Mouse (Mus musculus) CD4-positive naive resting alpha-beta T cell, adult 76 days (primary cell): Measurements from ENCODE around the gene Adam21. TPM values are rescaled to one million over a fixed set of nuclear protein-coding genes. Genes with fewer than 3 reads are reported as not detected.

Experiments used
- total RNA-seq: library from RNA; stranded (reverse); gene quantifications from one replicate; pipeline ENCODE4 v1.2.4, GENCODE M21; 2023

Adam21 gene
- total RNA-seq = not detected

GRCm38 (mm10) chr12:81568374-81568773 is at the start of gene Adam21:
Adam21 (minus strand) TSS chr12:81568474.

DNA sequence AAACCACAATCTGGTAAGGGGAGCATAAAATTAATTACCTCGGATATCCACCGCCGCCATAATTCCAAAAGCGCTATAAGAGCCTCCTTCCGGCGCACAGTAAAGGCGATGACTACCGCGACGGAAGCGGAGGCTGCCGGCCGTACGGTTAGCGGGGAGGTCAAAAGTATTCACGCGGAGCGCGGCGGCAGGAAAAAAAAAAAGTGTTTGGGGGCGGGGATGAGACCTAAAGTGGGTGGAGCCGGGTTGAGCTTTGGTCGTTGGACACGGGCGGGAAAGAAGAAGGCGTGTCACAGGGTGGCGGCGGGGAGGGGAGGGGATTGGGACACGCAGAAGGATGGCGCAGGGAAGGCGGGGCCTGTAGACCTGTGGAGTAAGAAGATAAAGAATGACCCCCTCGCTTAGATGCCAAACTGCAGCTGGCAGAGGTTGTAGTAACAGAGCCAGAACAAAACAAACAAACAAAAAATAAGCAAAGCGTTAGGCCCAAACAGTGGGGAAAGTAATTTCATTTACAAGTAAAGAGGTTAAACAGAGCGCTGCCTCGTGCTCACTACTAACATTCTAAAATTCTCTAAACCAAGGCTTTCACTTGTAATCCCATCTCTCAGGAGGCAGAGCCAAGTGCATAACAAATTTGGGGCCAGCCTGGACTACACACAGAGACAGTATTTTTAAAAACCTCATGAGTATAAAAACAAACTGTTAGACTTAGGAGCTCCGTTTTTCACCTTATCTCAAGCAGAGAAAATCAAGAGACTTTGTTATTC is 26.8 kb upstream of the Adam21 start, which contains the start of gene Med6:
TSS of gene Med6 (minus strand) at position 107 of the 770 bp plus-strand sequence.

DNA sequence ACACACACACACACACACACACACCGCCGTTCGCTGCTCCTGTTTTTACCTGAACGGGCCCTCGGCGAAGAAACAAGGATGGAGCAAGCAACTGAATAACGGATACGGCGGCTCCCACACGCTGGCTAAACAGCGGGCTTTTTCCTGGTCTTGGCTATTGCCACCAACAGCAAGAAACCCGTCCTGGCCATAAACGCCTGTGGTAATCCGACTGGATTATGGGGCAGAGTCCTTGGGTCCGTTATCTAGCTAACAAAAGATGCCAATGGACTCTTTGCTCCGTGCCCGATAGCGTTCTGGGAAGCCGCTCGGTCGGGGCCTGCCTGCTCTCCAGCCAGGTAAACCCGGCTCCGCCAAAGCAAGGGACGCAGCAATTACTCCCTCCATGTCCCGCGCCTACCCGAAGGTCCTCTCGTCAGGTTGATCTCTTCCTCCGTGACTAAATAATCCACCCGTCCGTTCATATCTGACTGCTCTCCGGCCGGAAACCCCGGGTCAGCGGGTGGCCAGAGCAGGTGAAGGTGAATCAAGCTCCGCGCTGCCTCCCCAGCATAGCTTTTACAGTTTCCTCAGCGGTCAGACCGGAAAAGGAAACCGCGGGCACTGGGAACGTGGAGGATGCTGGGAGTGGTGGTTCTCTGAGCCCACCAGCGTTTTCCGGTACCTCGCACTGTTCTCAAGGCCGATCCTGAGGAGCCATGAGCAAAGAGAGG is 35.8 kb downstream of the Adam21 start, which contains the start of the genes Gm20498 and Synj2bp:
TSS of gene Gm20498 (minus strand) at position 590 of the 713 bp plus-strand sequence.
TSS of gene Synj2bp (minus strand) at position 596 of the 713 bp plus-strand sequence.

Other genes with a start within 250 kb of the Adam21 start
- not detected for gene Slc8a3, start 235.3 kb downstream of the Adam21 start, total RNA-seq
- gene Gm4787, start 189.0 kb downstream of the Adam21 start, total RNA-seq = 0.79 TPM
- 2.5 TPM for gene Adam4, start 146.5 kb downstream of the Adam21 start, total RNA-seq
- gene Cox16, start 83.3 kb downstream of the Adam21 start, total RNA-seq = 75.2 TPM
- gene Gm20498, start 35.6 kb downstream of the Adam21 start, total RNA-seq = 23.3 TPM
- 21.6 TPM for gene Synj2bp, start 35.6 kb downstream of the Adam21 start, total RNA-seq
- 50.4 TPM for gene Med6, start 26.5 kb upstream of the Adam21 start, total RNA-seq
- gene Ttc9, start 62.8 kb upstream of the Adam21 start, total RNA-seq = not detected
- 8.0 TPM for gene Map3k9, start 212.7 kb upstream of the Adam21 start, total RNA-seq